Mouse (Mus musculus): ENCODE results near the gene P2rx6. TPM values are rescaled to one million over a fixed set of nuclear protein-coding genes. Genes with fewer than 3 reads are reported as not detected.

Gene P2rx6
- polyA plus RNA-seq, 2 experiments = 0.06 TPM; not detected in 1

GRCm38 (mm10) chr16:17527606-17528005 lies 34.1 kb upstream of the P2rx6 start:
- H3K9me3 ChIP-seq (ENCODE audit: control insufficient read depth, low read length) = no peaks in the 10 kb centered on the region
- H3K27me3 ChIP-seq (ENCODE audit: control insufficient read depth, insufficient read depth, low read length) = no peaks in the 10 kb centered on the region
- no peak for TF ChIP-seq EP300 (IDR thresholded peaks at IDR 0.05; ENCODE audit: low read depth)
- TF ChIP-seq CTCF (IDR thresholded peaks at IDR 0.05; ENCODE audit: low read depth) = no peak
- no peak overlapping the region for H3K4me3 ChIP-seq (ENCODE audit: insufficient read depth in 1 of 2, low read depth in 2 of 2, low read length in 2 of 2)
- ATAC-seq (ENCODE audit: insufficient read depth) (no peak), DNase-seq (ENCODE audit: low read depth in 3 of 3, low spot score in 3 of 3) (no peak)
- no peak overlapping the region for H3K27ac ChIP-seq
- H3K4me1 ChIP-seq (replicated peaks; ENCODE audit: control insufficient read depth in 2 of 2, insufficient read depth in 2 of 2, low read length in 1 of 2) = peaks cover 13 to 14% of the 10 kb centered on the region in 2 experiments
- no peak overlapping the region for H3K4me2 ChIP-seq (ENCODE audit: low read depth)
- peaks cover 22% of the 10 kb centered on the region for H3K36me3 ChIP-seq (replicated peaks; ENCODE audit: control insufficient read depth, insufficient read depth, low read depth)
- no peak overlapping the region for H3K9ac ChIP-seq (replicated peaks)

GRCm38 (mm10) chr16:17528276-17528675 lies 33.4 kb upstream of the P2rx6 start:
- Histone ChIP-seq H3K4me3 (ENCODE audit: insufficient read depth in 1 of 2, low read depth in 2 of 2, low read length in 2 of 2) (no peak overlapping the region), H3K9ac (replicated peaks) (no peak overlapping the region), H3K4me2 (ENCODE audit: low read depth) (no peak overlapping the region), H3K36me3 (replicated peaks; ENCODE audit: control insufficient read depth, insufficient read depth, low read depth) (peaks cover 22% of the 10 kb centered on the region), H3K27ac (no peak overlapping the region), H3K27me3 (ENCODE audit: control insufficient read depth, insufficient read depth, low read length) (no peaks in the 10 kb centered on the region), H3K9me3 (ENCODE audit: control insufficient read depth, low read length) (no peaks in the 10 kb centered on the region), H3K4me1 (replicated peaks; ENCODE audit: control insufficient read depth in 2 of 2, insufficient read depth in 2 of 2, low read length in 1 of 2) (peaks cover 13 to 14% of the 10 kb centered on the region in 2 experiments)
- TF ChIP-seq EP300 (IDR thresholded peaks at IDR 0.05; ENCODE audit: low read depth) = no peak
- TF ChIP-seq CTCF (IDR thresholded peaks at IDR 0.05; ENCODE audit: low read depth) = no peak
- ATAC-seq (ENCODE audit: insufficient read depth) (no peak), DNase-seq (ENCODE audit: low read depth in 3 of 3, low spot score in 3 of 3) (no peak)
- 82% methylated on average over 13 of the region's 13 CpGs for WGBS (ENCODE audit: insufficient replicate concordance)

- DNase-seq (ENCODE audit: low read depth in 3 of 3, low spot score in 3 of 3) (no peak), ATAC-seq (ENCODE audit: insufficient read depth) (no peak)
- Histone ChIP-seq H3K27ac (peak overlapping the region; percentile 88), H3K4me2 (ENCODE audit: low read depth) (peak overlapping the region; percentile 99), H3K27me3 (ENCODE audit: control insufficient read depth, insufficient read depth, low read length) (no peaks in the 10 kb centered on the region), H3K9ac (replicated peaks) (peak overlapping the region; percentile 92), H3K4me3 (ENCODE audit: insufficient read depth in 1 of 2, low read depth in 2 of 2, low read length in 2 of 2) (peak overlapping the region; percentile 80 to 86), H3K9me3 (ENCODE audit: control insufficient read depth, low read length) (no peaks in the 10 kb centered on the region), H3K36me3 (replicated peaks; ENCODE audit: control insufficient read depth, insufficient read depth, low read depth) (peaks cover 22% of the 10 kb centered on the region), H3K4me1 (replicated peaks; ENCODE audit: control insufficient read depth in 2 of 2, insufficient read depth in 2 of 2, low read length in 1 of 2) (peaks cover 13 to 14% of the 10 kb centered on the region in 2 experiments)
- TF ChIP-seq EP300 (IDR thresholded peaks at IDR 0.05; ENCODE audit: low read depth) = no peak
- no peak for TF ChIP-seq CTCF (IDR thresholded peaks at IDR 0.05; ENCODE audit: low read depth)
- WGBS (ENCODE audit: insufficient replicate concordance) = 9% methylated on average over 17 of the region's 17 CpGs
Observed at GRCm38 (mm10) chr16:17529981-17530586, 31.6 kb upstream of the P2rx6 start.

- Histone ChIP-seq H3K4me3 (ENCODE audit: insufficient read depth in 1 of 2, low read depth in 2 of 2, low read length in 2 of 2) (peak within 1 kb of the TSS; percentile 80 to 86), H3K27ac (peak within 1 kb of the TSS; percentile 88), H3K36me3 (replicated peaks; ENCODE audit: control insufficient read depth, insufficient read depth, low read depth) (peaks cover 22% of the 10 kb centered on the region), H3K4me1 (replicated peaks; ENCODE audit: control insufficient read depth in 2 of 2, insufficient read depth in 2 of 2, low read length in 1 of 2) (peaks cover 13 to 14% of the 10 kb centered on the region in 2 experiments), H3K27me3 (ENCODE audit: control insufficient read depth, insufficient read depth, low read length) (no peaks in the 10 kb centered on the region), H3K9ac (replicated peaks) (peak within 1 kb of the TSS; percentile 92), H3K4me2 (ENCODE audit: low read depth) (peak within 1 kb of the TSS; percentile 99), H3K9me3 (ENCODE audit: control insufficient read depth, low read length) (no peaks in the 10 kb centered on the region)
- under 1% methylated on average over 67 of the region's 67 CpGs for WGBS (ENCODE audit: insufficient replicate concordance)
- peak; percentile 95 for ATAC-seq (ENCODE audit: insufficient read depth)
- TF ChIP-seq EP300 (IDR thresholded peaks at IDR 0.05; ENCODE audit: low read depth) (peak; percentile 55), CTCF (IDR thresholded peaks at IDR 0.05; ENCODE audit: low read depth) (no peak)
- peak; percentile 96 to 97 (median 96) for DNase-seq (ENCODE audit: low read depth in 3 of 3, low spot score in 3 of 3)
Observed at GRCm38 (mm10) chr16:17530640-17531288, 30.9 kb upstream of the P2rx6 start, which contains the start of gene Thap7. Thap7 (minus strand) TSS chr16:17531136.

- no peak overlapping the region for H3K4me3 ChIP-seq (ENCODE audit: insufficient read depth in 1 of 2, low read depth in 2 of 2, low read length in 2 of 2)
- no peak overlapping the region for H3K27ac ChIP-seq
- no peak for ATAC-seq (ENCODE audit: insufficient read depth)
- H3K36me3 ChIP-seq (replicated peaks; ENCODE audit: control insufficient read depth, insufficient read depth, low read depth) = peaks cover 12% of the 10 kb centered on the region
- no peak overlapping the region for H3K4me2 ChIP-seq (ENCODE audit: low read depth)
- no peaks in the 10 kb centered on the region for H3K27me3 ChIP-seq (ENCODE audit: control insufficient read depth, insufficient read depth, low read length)
- 54% methylated on average over 4 of the region's 4 CpGs for WGBS (ENCODE audit: insufficient replicate concordance)
- TF ChIP-seq CTCF (IDR thresholded peaks at IDR 0.05; ENCODE audit: low read depth) (peak; percentile 60), EP300 (IDR thresholded peaks at IDR 0.05; ENCODE audit: low read depth) (no peak)
- H3K9me3 ChIP-seq (ENCODE audit: control insufficient read depth, low read length) = no peaks in the 10 kb centered on the region
- H3K9ac ChIP-seq (replicated peaks) = no peak overlapping the region
- DNase-seq (ENCODE audit: low read depth in 3 of 3, low spot score in 3 of 3) = no peak
- H3K4me1 ChIP-seq (replicated peaks; ENCODE audit: control insufficient read depth in 2 of 2, insufficient read depth in 2 of 2, low read length in 1 of 2) = peaks cover 13 to 14% of the 10 kb centered on the region in 2 experiments
Observed at GRCm38 (mm10) chr16:17532271-17532670, 29.4 kb upstream of the P2rx6 start.
